ENCODE assay signal across 11 mouse cellular contexts in the genomic region with DNA sequence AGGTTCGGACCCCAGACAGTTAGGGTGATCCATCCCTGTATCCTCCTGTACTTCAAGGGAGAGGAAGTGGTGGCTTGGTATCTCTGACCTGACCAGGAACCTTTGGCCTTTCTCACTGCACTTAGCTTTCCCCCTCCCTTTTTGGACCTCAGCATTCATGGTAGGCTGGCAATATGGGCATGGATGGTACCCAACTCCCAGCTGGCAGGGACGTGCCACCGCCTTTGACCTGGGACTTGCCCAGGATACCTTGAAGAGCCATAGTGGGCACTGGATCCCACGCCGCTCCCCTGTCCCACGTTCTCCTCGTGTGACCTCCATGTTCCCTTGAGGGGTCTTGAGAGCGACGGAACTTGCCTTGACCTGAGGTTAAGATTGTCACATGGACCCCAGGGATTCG. TPM values are rescaled to one million over a fixed set of nuclear protein-coding genes. Genes with fewer than 3 reads are reported as not detected.
DNase-seq lines count a peak whose midpoint lies in the region; ATAC-seq and TF ChIP-seq lines count a peak whose summit lies in the region.
"Had no signal": no experiment of that assay in that cellular context is flagged by ENCODE, and none has a peak within 500 bp of the region (broad histone marks: within the 10 kb centered on the region; RNA-seq: fewer than 3 reads in every experiment).

No protein-coding gene starts in this region.

- H3K4me1 ChIP-seq in neural tube, embryonic 15.5 days: peaks cover 17% of the 10 kb centered on the region
- peaks cover 8% of the 10 kb centered on the region; the same call in 1 of the 2 replicates for H3K4me1 ChIP-seq in liver, embryonic 13.5 days (replicated peaks)
- H3K4me1 ChIP-seq in stomach, postnatal 0 days (replicated peaks; ENCODE audit: control insufficient read depth, insufficient read depth): peaks cover 4% of the 10 kb centered on the region; the same call in 1 of the 2 replicates
- peaks cover 7% of the 10 kb centered on the region; the same call in 1 of the 2 replicates for H3K4me1 ChIP-seq in thymus, adult 2 months (replicated peaks; ENCODE audit: control insufficient read depth, insufficient read depth, low read length)

- peak; percentile 17 for DNase-seq in embryo, embryonic 10 days (ENCODE audit: low spot score)
- no peak for DNase-seq in embryo, embryonic 10.5 days (ENCODE audit: low spot score)
- peak; percentile 36 for DNase-seq in neural tube, embryonic 10.5 days (ENCODE audit: extremely low spot score, low spot score)
- DNase-seq in liver, embryonic 13.5 days: no peak
- no peak for DNase-seq in stomach, postnatal 0 days (ENCODE audit: low spot score)
- DNase-seq in adrenal gland, postnatal 36 days: no peak
- no peak for DNase-seq in thymus, adult 2 months
- DNase-seq: cerebellum, adult 9-11 months; kidney, postnatal 10 days had no signal

- H3K9me3 ChIP-seq in neural tube, embryonic 15.5 days (replicated peaks): no peaks in the 10 kb centered on the region
- no peaks in the 10 kb centered on the region for H3K9me3 ChIP-seq in liver, embryonic 13.5 days (replicated peaks)
- no peaks in the 10 kb centered on the region for H3K9me3 ChIP-seq in stomach, postnatal 0 days (ENCODE audit: control insufficient read depth, low read length)

- H3K36me3 ChIP-seq in neural tube, embryonic 15.5 days: no peaks in the 10 kb centered on the region
- H3K36me3 ChIP-seq in liver, embryonic 13.5 days: no peaks in the 10 kb centered on the region
- H3K36me3 ChIP-seq in stomach, postnatal 0 days (ENCODE audit: control insufficient read depth, insufficient read depth, low read length): no peaks in the 10 kb centered on the region
- no peaks in the 10 kb centered on the region for H3K36me3 ChIP-seq in thymus, adult 2 months (ENCODE audit: control insufficient read depth, insufficient read depth, low read length)

- TF ChIP-seq EP300 in stomach, postnatal 0 days (optimal IDR thresholded peaks at IDR 0.05): no peak

- peaks cover 69% of the 10 kb centered on the region for H3K27me3 ChIP-seq in neural tube, embryonic 15.5 days (replicated peaks)
- peaks cover 68% of the 10 kb centered on the region for H3K27me3 ChIP-seq in liver, embryonic 13.5 days
- H3K27me3 ChIP-seq in stomach, postnatal 0 days (ENCODE audit: control insufficient read depth, insufficient read depth, low read length): peaks cover 28% of the 10 kb centered on the region
- H3K27me3 ChIP-seq in thymus, adult 2 months (ENCODE audit: control insufficient read depth, insufficient read depth, low read length): peaks cover 14% of the 10 kb centered on the region; the same call in 1 of the 2 replicates

- TF ChIP-seq CTCF in stomach, postnatal 0 days (IDR thresholded peaks at IDR 0.05; ENCODE audit: low read depth): no peak
- no peak for TF ChIP-seq CTCF in thymus, adult 2 months (IDR thresholded peaks at IDR 0.05; ENCODE audit: borderline replicate concordance, control insufficient read depth, extremely low read depth, insufficient read depth, low read length, poor library complexity)

- H3K27ac ChIP-seq in neural tube, embryonic 15.5 days (replicated peaks): no peak overlapping the region
- no peak overlapping the region for H3K27ac ChIP-seq in liver, embryonic 13.5 days
- no peak overlapping the region for H3K27ac ChIP-seq in stomach, postnatal 0 days (replicated peaks)
- H3K27ac ChIP-seq in thymus, adult 2 months (ENCODE audit: control insufficient read depth, insufficient read depth, low read length): no peak overlapping the region

- no peak overlapping the region for H3K9ac ChIP-seq in neural tube, embryonic 15.5 days (replicated peaks)
- H3K9ac ChIP-seq in liver, embryonic 13.5 days: no peak overlapping the region
- no peak overlapping the region for H3K9ac ChIP-seq in stomach, postnatal 0 days (ENCODE audit: low read length)

- H3K4me2 ChIP-seq in neural tube, embryonic 15.5 days: no peak overlapping the region
- H3K4me2 ChIP-seq in liver, embryonic 13.5 days: peak overlapping the region; percentile 43; the same call in 1 of the 2 replicates
- H3K4me2 ChIP-seq in stomach, postnatal 0 days (replicated peaks; ENCODE audit: low read depth): no peak overlapping the region

- TF ChIP-seq POLR2A in thymus, adult 2 months (IDR thresholded peaks at IDR 0.05; ENCODE audit: control insufficient read depth, extremely low read depth, insufficient read depth, low read length, poor library complexity): no peak

- H3K4me3 ChIP-seq in neural tube, embryonic 15.5 days (replicated peaks): no peak overlapping the region
- H3K4me3 ChIP-seq in liver, embryonic 13.5 days (replicated peaks): 0 out of 2 replicates have a peak overlapping the region, but pooled peaks have one; percentile 12
- no peak overlapping the region for H3K4me3 ChIP-seq in stomach, postnatal 0 days (ENCODE audit: low read depth, low read length)
- H3K4me3 ChIP-seq in thymus, adult 2 months (ENCODE audit: control insufficient read depth, insufficient read depth, low read length): no peak overlapping the region

- ATAC-seq in neural tube, embryonic 15.5 days (ENCODE audit: low FRiP score): no peak
- no peak for ATAC-seq in liver, embryonic 13.5 days (ENCODE audit: low read depth)
- ATAC-seq in stomach, postnatal 0 days (ENCODE audit: low FRiP score, low TSS enrichment): 0 out of 2 replicates have a peak, but pooled peaks have one; percentile 33

- under 1% methylated on average over 10 of the region's 10 CpGs for WGBS in neural tube, embryonic 15.5 days
- WGBS in liver, embryonic 13.5 days (ENCODE audit: insufficient replicate concordance): 2% methylated on average over 10 of the region's 10 CpGs
- WGBS in stomach, postnatal 0 days: 5% methylated on average over 10 of the region's 10 CpGs
- 16% methylated on average over 10 of the region's 10 CpGs for WGBS in thymus, adult 2 months

RNA-seq across cellular contexts. Expression of gene Rsrc1, which starts 10.9 kb away (rescaled TPM):
- polyA plus RNA-seq in neural tube, embryonic 15.5 days (2015; fragmentation: Nextera tagmentation; extraction: Ambion mirVana): 26.7 and 29.9 TPM in 2 replicates
- polyA plus RNA-seq in liver, embryonic 13.5 days (2015; fragmentation: Nextera tagmentation; extraction: Ambion mirVana): 9.8 and 12.5 TPM in 2 replicates
- 15.1 and 15.9 TPM in 2 replicates for polyA plus RNA-seq in stomach, postnatal 0 days (2015; fragmentation: Nextera tagmentation; extraction: Ambion mirVana)
- total RNA-seq in adrenal gland, postnatal 36 days (2021): 10 to 100 TPM; 29.2 to 29.7 TPM
- polyA plus RNA-seq in thymus, adult 2 months (2012; rRNA removed): 4.7 and 5.1 TPM in 2 replicates

RNA-seq across cellular contexts. Expression of gene Shox2, which starts 11.3 kb away (rescaled TPM):
- 8.5 and 13.2 TPM in 2 replicates for polyA plus RNA-seq in neural tube, embryonic 15.5 days (2015; fragmentation: Nextera tagmentation; extraction: Ambion mirVana)
- 0.14 and 0.22 TPM in 2 replicates for polyA plus RNA-seq in liver, embryonic 13.5 days (2015; fragmentation: Nextera tagmentation; extraction: Ambion mirVana)
- polyA plus RNA-seq in stomach, postnatal 0 days (2015; fragmentation: Nextera tagmentation; extraction: Ambion mirVana): 0.05 and 0.18 TPM in 2 replicates
- total RNA-seq in adrenal gland, postnatal 36 days (2021): 1 to 10 TPM; 1.4 to 3.7 TPM
- polyA plus RNA-seq in thymus, adult 2 months (2012; rRNA removed): 0.47 and 0.51 TPM in 2 replicates
- polyA plus RNA-seq: frontal cortex, adult 2 months had no signal

Comparison
In these comparisons a context has a peak if more than half of its experiments do, and no peak if none do; other contexts are left out.
1. DNase-seq: peak in embryo, embryonic 10 days (single experiment) and neural tube, embryonic 10.5 days (single experiment); none in embryo, embryonic 10.5 days (single experiment), liver, embryonic 13.5 days (single experiment), stomach, postnatal 0 days (single experiment), adrenal gland, postnatal 36 days (0 of 2) and thymus, adult 2 months (single experiment).